Mouse (Mus musculus): Measurements from ENCODE around the gene A630076J17Rik.

DNA sequence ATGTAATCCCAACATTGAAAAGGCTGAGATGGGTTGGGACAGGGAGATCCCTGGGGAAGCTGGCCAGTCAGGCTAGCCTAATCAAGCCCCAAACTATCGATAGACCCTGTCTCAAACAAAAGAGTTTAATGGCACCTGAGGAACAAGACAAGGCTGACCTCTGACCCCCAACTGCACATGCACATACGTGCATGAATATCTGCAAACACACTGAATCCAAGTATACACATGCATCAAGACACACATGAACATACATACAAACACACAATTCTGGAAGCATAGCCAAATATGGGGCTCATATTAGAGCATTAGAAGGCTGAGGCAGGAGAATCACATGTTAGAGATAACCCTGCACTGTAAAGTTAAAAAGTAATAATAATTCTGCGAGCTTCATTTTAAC is 46.2 kb downstream of the A630076J17Rik start:
- TF ChIP-seq CTCF (IDR thresholded peaks at IDR 0.05; ENCODE audit: low read depth, low read length): no peak
- TF ChIP-seq TAL1 (conservative IDR thresholded peaks at IDR 0.05; ENCODE audit: low read depth, low read length): no peak
- no peak for TF ChIP-seq GATA2 (IDR thresholded peaks at IDR 0.05; ENCODE audit: borderline replicate concordance, low read depth, low read length)
